Mouse (Mus musculus): ENCODE measurements around the gene Slc26a6. TPM values are rescaled to one million over a fixed set of nuclear protein-coding genes. Genes with fewer than 3 reads are reported as not detected.

Slc26a6 gene
- polyA plus RNA-seq, 1 experiment from 2014 or later, result 16.6 TPM

- peaks cover 4% of the 10 kb centered on the region; the same call in 1 of the 2 replicates for H3K36me3 ChIP-seq (ENCODE audit: control insufficient read depth, insufficient read depth, low read length)
- no peak overlapping the region for H3K4me3 ChIP-seq (replicated peaks; ENCODE audit: low read depth, low read length)
- DNase-seq (no peak), ATAC-seq (ENCODE audit: low FRiP score, low TSS enrichment) (no peak)
- H3K27ac ChIP-seq (replicated peaks; ENCODE audit: low read depth, low read length), result no peak overlapping the region
- H3K4me1 ChIP-seq (ENCODE audit: control insufficient read depth, insufficient read depth, low read length), result no peaks in the 10 kb centered on the region
- no peak overlapping the region for H3K9ac ChIP-seq (replicated peaks; ENCODE audit: low read length)
- no peaks in the 10 kb centered on the region for H3K9me3 ChIP-seq (ENCODE audit: control insufficient read depth, low read length)
- H3K27me3 ChIP-seq (ENCODE audit: control insufficient read depth, insufficient read depth, low read length), result peaks cover 15% of the 10 kb centered on the region; the same call in 1 of the 2 replicates
- no peak overlapping the region for H3K4me2 ChIP-seq (ENCODE audit: low read length)
- 88% methylated on average over 11 of the region's 11 CpGs for WGBS
Observed at GRCm38 (mm10) chr9:108955846-108956245, 102.8 kb downstream of the Slc26a6 start.

Small RNA genes within 50 kb of the gene (microRNA-seq; reads per million reads assigned to microRNA genes)
- not detected for gene Gm23156

Other genes with a start within 250 kb of the Slc26a6 start
- gene Arih2, start 203.9 kb upstream of the Slc26a6 start, polyA plus RNA-seq (2014; fragmentation: Nextera tagmentation; extraction: Ambion mirVana), result 37.6 and 45.3 TPM in 2 replicates
- gene Slc25a20, start 191.2 kb upstream of the Slc26a6 start, polyA plus RNA-seq (2014; fragmentation: Nextera tagmentation; extraction: Ambion mirVana), result 26.8 and 33.8 TPM in 2 replicates
- gene Prkar2a, start 164.0 kb upstream of the Slc26a6 start, polyA plus RNA-seq (2014; fragmentation: Nextera tagmentation; extraction: Ambion mirVana), result 53.8 and 68.1 TPM in 2 replicates
- gene Ip6k2, start 69.5 kb upstream of the Slc26a6 start, polyA plus RNA-seq (2014; fragmentation: Nextera tagmentation; extraction: Ambion mirVana), result 256 and 286 TPM in 2 replicates
- gene Nckipsd, start 44.9 kb upstream of the Slc26a6 start, polyA plus RNA-seq (2014; fragmentation: Nextera tagmentation; extraction: Ambion mirVana), result 24.3 and 27.4 TPM in 2 replicates
- 19.5 and 20.7 TPM in 2 replicates for gene Celsr3, start 27.0 kb upstream of the Slc26a6 start, polyA plus RNA-seq (2014; fragmentation: Nextera tagmentation; extraction: Ambion mirVana)
- 0.47 TPM in 1 of 2 replicates, not detected in the other for gene Tmem89, start 61.3 kb downstream of the Slc26a6 start, polyA plus RNA-seq (2014; fragmentation: Nextera tagmentation; extraction: Ambion mirVana)
- 432 and 472 TPM in 2 replicates for gene Uqcrc1, start 83.3 kb downstream of the Slc26a6 start, polyA plus RNA-seq (2014; fragmentation: Nextera tagmentation; extraction: Ambion mirVana)
- 0.84 and 1.5 TPM in 2 replicates for gene Col7a1, start 100.3 kb downstream of the Slc26a6 start, polyA plus RNA-seq (2014; fragmentation: Nextera tagmentation; extraction: Ambion mirVana)
- not detected in 2 replicates for gene Ucn2, start 132.7 kb downstream of the Slc26a6 start, polyA plus RNA-seq (2014; fragmentation: Nextera tagmentation; extraction: Ambion mirVana)
- 26.1 and 26.3 TPM in 2 replicates for gene Pfkfb4, start 138.5 kb downstream of the Slc26a6 start, polyA plus RNA-seq (2014; fragmentation: Nextera tagmentation; extraction: Ambion mirVana)
- gene Shisa5, start 185.3 kb downstream of the Slc26a6 start, polyA plus RNA-seq (2014; fragmentation: Nextera tagmentation; extraction: Ambion mirVana), result 49.1 and 49.9 TPM in 2 replicates
- 15.3 and 18.8 TPM in 2 replicates for gene Trex1, start 206.5 kb downstream of the Slc26a6 start, polyA plus RNA-seq (2014; fragmentation: Nextera tagmentation; extraction: Ambion mirVana)
- 26.5 and 28.6 TPM in 2 replicates for gene Atrip, start 220.8 kb downstream of the Slc26a6 start, polyA plus RNA-seq (2014; fragmentation: Nextera tagmentation; extraction: Ambion mirVana)
- 14.0 and 15.4 TPM in 2 replicates for gene Ccdc51, start 229.2 kb downstream of the Slc26a6 start, polyA plus RNA-seq (2014; fragmentation: Nextera tagmentation; extraction: Ambion mirVana)
- 733 and 824 TPM in 2 replicates for gene Tma7, start 229.3 kb downstream of the Slc26a6 start, polyA plus RNA-seq (2014; fragmentation: Nextera tagmentation; extraction: Ambion mirVana)
- gene Plxnb1, start 242.1 kb downstream of the Slc26a6 start, polyA plus RNA-seq (2014; fragmentation: Nextera tagmentation; extraction: Ambion mirVana), result 21.7 and 22.4 TPM in 2 replicates